Mouse (Mus musculus): ENCODE measurements around the gene Wfdc1.

Gene Wfdc1

GRCm38 (mm10) chr8:119666219-119666951, at the start of gene Wfdc1:
Gene Wfdc1 (plus strand): TSS chr8:119666365.
- DNase-seq (ENCODE audit: extremely low spot score) = no peak

GRCm38 (mm10) chr8:119616811-119617210, 49.4 kb upstream of the Wfdc1 start:
- no peak for DNase-seq (ENCODE audit: extremely low spot score)

GRCm38 (mm10) chr8:119617586-119617985, 48.6 kb upstream of the Wfdc1 start:
- DNase-seq (ENCODE audit: extremely low spot score) = no peak

- DNase-seq (ENCODE audit: extremely low spot score) = no peak
Measured at GRCm38 (mm10) chr8:119618887-119619286, 47.3 kb upstream of the Wfdc1 start.

- DNase-seq (ENCODE audit: extremely low spot score) = no peak
Measured at GRCm38 (mm10) chr8:119620116-119620840, 45.9 kb upstream of the Wfdc1 start.

GRCm38 (mm10) chr8:119620848-119621465, 45.2 kb upstream of the Wfdc1 start:
- DNase-seq (ENCODE audit: extremely low spot score) = no peak

- DNase-seq (ENCODE audit: extremely low spot score) = no peak
Measured at GRCm38 (mm10) chr8:119622555-119622954, 43.6 kb upstream of the Wfdc1 start.

- no peak for DNase-seq (ENCODE audit: extremely low spot score)
Measured at GRCm38 (mm10) chr8:119623061-119623460, 43.1 kb upstream of the Wfdc1 start.

- no peak for DNase-seq (ENCODE audit: extremely low spot score)
Measured at GRCm38 (mm10) chr8:119623744-119624143, 42.4 kb upstream of the Wfdc1 start.

- no peak for DNase-seq (ENCODE audit: extremely low spot score)
Measured at GRCm38 (mm10) chr8:119624916-119625315, 41.2 kb upstream of the Wfdc1 start.

GRCm38 (mm10) chr8:119625788-119626187, 40.4 kb upstream of the Wfdc1 start:
- DNase-seq (ENCODE audit: extremely low spot score) = no peak

GRCm38 (mm10) chr8:119627199-119627598, 39.0 kb upstream of the Wfdc1 start:
- DNase-seq (ENCODE audit: extremely low spot score) = no peak

- DNase-seq (ENCODE audit: extremely low spot score) = peak; percentile 60
Measured at GRCm38 (mm10) chr8:119627613-119628359, 38.4 kb upstream of the Wfdc1 start.

GRCm38 (mm10) chr8:119630841-119631240, 35.3 kb upstream of the Wfdc1 start:
- no peak for DNase-seq (ENCODE audit: extremely low spot score)

GRCm38 (mm10) chr8:119632246-119632645, 33.9 kb upstream of the Wfdc1 start:
- DNase-seq (ENCODE audit: extremely low spot score) = no peak

- DNase-seq (ENCODE audit: extremely low spot score) = no peak
Measured at GRCm38 (mm10) chr8:119632909-119633308, 33.3 kb upstream of the Wfdc1 start.

- DNase-seq (ENCODE audit: extremely low spot score) = no peak
Measured at GRCm38 (mm10) chr8:119634616-119635336, 31.4 kb upstream of the Wfdc1 start.

- no peak for DNase-seq (ENCODE audit: extremely low spot score)
Measured at GRCm38 (mm10) chr8:119635378-119635777, 30.8 kb upstream of the Wfdc1 start, which contains the start of gene Kcng4. Gene Kcng4 (minus strand): TSS chr8:119635680.

- DNase-seq (ENCODE audit: extremely low spot score) = no peak
Measured at GRCm38 (mm10) chr8:119635958-119636357, 30.2 kb upstream of the Wfdc1 start.

GRCm38 (mm10) chr8:119636766-119637165, 29.4 kb upstream of the Wfdc1 start:
- DNase-seq (ENCODE audit: extremely low spot score) = no peak

GRCm38 (mm10) chr8:119637381-119637780, 28.8 kb upstream of the Wfdc1 start:
- DNase-seq (ENCODE audit: extremely low spot score) = no peak
